Mouse (Mus musculus) liver, adult 2 months (tissue): ENCODE measurements around the gene Arpc4. TPM values are rescaled to one million over a fixed set of nuclear protein-coding genes. Genes with fewer than 3 reads are reported as not detected.

Experiments used
- DNase-seq: peaks from one replicate; pipeline ENCODE4 v3.0.0-alpha.2; 2011; ENCODE audit warnings: low read depth, low spot score; ENCODE audit errors: extremely low read depth
- H3K27ac ChIP-seq: fragments of 200-500 bp; replicated peaks from 2 replicates; pipeline ENCODE4 v1.5.1; 2012; ENCODE audit warnings: low read depth, mild to moderate bottlenecking, control low read depth, inconsistent platforms, low read length; ENCODE audit not compliant: insufficient read depth
- H3K27me3 ChIP-seq: fragments of 200-500 bp; 2 replicates; pipeline ENCODE4 v1.6.1; 2012; ENCODE audit warnings: mild to moderate bottlenecking, moderate library complexity, low read length, inconsistent platforms; ENCODE audit not compliant: control insufficient read depth, insufficient read depth
- H3K36me3 ChIP-seq: fragments of 200-500 bp; 2 replicates; pipeline ENCODE4 v1.6.1; 2012; ENCODE audit warnings: low read length, inconsistent platforms; ENCODE audit not compliant: control insufficient read depth, insufficient read depth
- H3K4me1 ChIP-seq: fragments of 200-500 bp; 2 replicates; pipeline ENCODE4 v1.6.1; 2011; ENCODE audit warnings: low read length; ENCODE audit not compliant: control insufficient read depth, insufficient read depth
- H3K4me3 ChIP-seq: fragments of 200-500 bp; 2 replicates; pipeline ENCODE4 v1.5.1; 2011; ENCODE audit warnings: low read depth, mild to moderate bottlenecking, control low read depth, low read length, moderate library complexity; ENCODE audit not compliant: insufficient read depth
- H3K79me2 ChIP-seq: fragments of 200-500 bp; 2 replicates; pipeline ENCODE4 v1.6.1; 2012; ENCODE audit warnings: inconsistent platforms, mild to moderate bottlenecking, low read length, moderate library complexity; ENCODE audit not compliant: control insufficient read depth, insufficient read depth
- H3K9ac ChIP-seq: fragments of 200-500 bp; 2 replicates; pipeline ENCODE4 v1.6.1; 2012; ENCODE audit warnings: low read depth, mild to moderate bottlenecking, control low read depth, inconsistent platforms, low read length
- CTCF ChIP-seq: fragments of 200-500 bp; IDR thresholded peaks from 2 replicates; pipeline ENCODE4 v1.5.1; 2011; ENCODE audit warnings: low read depth, low read length, control low read depth
- POLR2A ChIP-seq: fragments of 200-500 bp; IDR thresholded peaks from 2 replicates; pipeline ENCODE4 v1.6.1; 2011; ENCODE audit warnings: low read length, control low read depth; ENCODE audit not compliant: insufficient read depth; ENCODE audit errors: extremely low read depth
- WGBS: fragments of 180-500 bp; shearing (Covaris S2); methylation state at CpG from one replicate; pipeline ENCODE4 v1.1.7; 2018; 5-methylcytosine and 5-hydroxymethylcytosine counted together
- polyA plus RNA-seq: library from polyadenylated mRNA; depleted of rRNA; stranded (reverse); fragments of >200 nt; gene quantifications from 2 replicates; pipeline ENCODE4 v1.2.3, GENCODE M21; 2012
- total RNA-seq: library from RNA; depleted of rRNA; stranded (reverse); fragments of >200 nt; gene quantifications from 2 replicates; pipeline ENCODE4 v1.2.3, GENCODE M21; 2014

Arpc4 gene
- total and polyA plus RNA-seq, 2 experiments: 31.5 to 36.0 TPM

GRCm38 (mm10) chr6:113343177-113344092 lies 34.5 kb upstream of the Arpc4 start, which contains the start of gene Camk1:
Camk1 (minus strand) TSS chr6:113343984.
- Histone ChIP-seq H3K27me3 (no peaks in the 10 kb centered on the region), H3K27ac (peak within 1 kb of the TSS; percentile 68), H3K79me2 (no peaks in the 10 kb centered on the region), H3K4me1 (peaks cover 5% of the 10 kb centered on the region), H3K36me3 (no peaks in the 10 kb centered on the region), H3K9ac (peak within 1 kb of the TSS; percentile 77), H3K4me3 (peak within 1 kb of the TSS; percentile 86)
- 13% methylated on average over 32 of the region's 32 CpGs for WGBS
- DNase-seq: peak; percentile 56
- TF ChIP-seq POLR2A (peak; percentile 74), CTCF (no peak)

GRCm38 (mm10) chr6:113344321-113344720 lies 33.6 kb upstream of the Arpc4 start:
- no peaks in the 10 kb centered on the region for H3K36me3 ChIP-seq
- no peak overlapping the region for H3K9ac ChIP-seq
- H3K27me3 ChIP-seq: no peaks in the 10 kb centered on the region
- H3K4me1 ChIP-seq: peaks cover 5% of the 10 kb centered on the region
- 10% methylated on average over 2 of the region's 2 CpGs for WGBS
- H3K79me2 ChIP-seq: no peaks in the 10 kb centered on the region
- no peak overlapping the region for H3K4me3 ChIP-seq
- no peak for TF ChIP-seq POLR2A
- TF ChIP-seq CTCF: no peak
- peak overlapping the region; percentile 68 for H3K27ac ChIP-seq
- DNase-seq: peak; percentile 49

GRCm38 (mm10) chr6:113346897-113347296 lies 31.0 kb upstream of the Arpc4 start:
- H3K9ac ChIP-seq: no peak overlapping the region
- H3K27ac ChIP-seq: no peak overlapping the region
- H3K4me1 ChIP-seq: peaks cover 5% of the 10 kb centered on the region
- WGBS: 74% methylated on average over 4 of the region's 4 CpGs
- TF ChIP-seq POLR2A: no peak
- no peak for TF ChIP-seq CTCF
- DNase-seq: no peak
- H3K79me2 ChIP-seq: no peaks in the 10 kb centered on the region
- no peaks in the 10 kb centered on the region for H3K36me3 ChIP-seq
- no peaks in the 10 kb centered on the region for H3K27me3 ChIP-seq
- H3K4me3 ChIP-seq: no peak overlapping the region

- Histone ChIP-seq H3K36me3 (no peaks in the 10 kb centered on the region), H3K9ac (no peak overlapping the region), H3K27me3 (no peaks in the 10 kb centered on the region), H3K27ac (no peak overlapping the region), H3K4me3 (no peak overlapping the region), H3K79me2 (no peaks in the 10 kb centered on the region), H3K4me1 (peaks cover 1% of the 10 kb centered on the region; the same call in 1 of the 2 replicates)
- no peak for DNase-seq
- TF ChIP-seq POLR2A: no peak
- TF ChIP-seq CTCF: no peak
These were observed 27.4 kb upstream of the Arpc4 start for GRCm38 (mm10) chr6:113350538-113350937.

- no peak for TF ChIP-seq CTCF
- no peak for TF ChIP-seq POLR2A
- no peaks in the 10 kb centered on the region for H3K79me2 ChIP-seq
- H3K9ac ChIP-seq: no peak overlapping the region
- H3K27me3 ChIP-seq: no peaks in the 10 kb centered on the region
- no peak overlapping the region for H3K27ac ChIP-seq
- H3K4me3 ChIP-seq: no peak overlapping the region
- H3K36me3 ChIP-seq: no peaks in the 10 kb centered on the region
- peaks cover 1% of the 10 kb centered on the region; the same call in 1 of the 2 replicates for H3K4me1 ChIP-seq
- DNase-seq: no peak
- 52% methylated on average over 1 of the region's 1 CpGs for WGBS
These were observed 26.8 kb upstream of the Arpc4 start for GRCm38 (mm10) chr6:113351161-113351560.

- H3K9ac ChIP-seq: no peak overlapping the region
- TF ChIP-seq POLR2A: no peak
- no peak for TF ChIP-seq CTCF
- no peaks in the 10 kb centered on the region for H3K36me3 ChIP-seq
- no peaks in the 10 kb centered on the region for H3K27me3 ChIP-seq
- H3K4me1 ChIP-seq: peaks cover 1% of the 10 kb centered on the region; the same call in 1 of the 2 replicates
- 56% methylated on average over 10 of the region's 10 CpGs for WGBS
- no peaks in the 10 kb centered on the region for H3K79me2 ChIP-seq
- no peak for DNase-seq
- H3K27ac ChIP-seq: no peak overlapping the region; the same call in 1 of the 2 replicates
- H3K4me3 ChIP-seq: no peak overlapping the region
These were observed 26.3 kb upstream of the Arpc4 start for GRCm38 (mm10) chr6:113351653-113352052.
